Mouse (Mus musculus) heart, adult 2 months (tissue): ENCODE measurements around the gene Nemf.

Source experiments
- CTCF ChIP-seq: fragments of 200-600 bp; IDR thresholded peaks from 2 replicates; pipeline ENCODE4 v1.8.1; 2022; ENCODE audit warnings: antibody characterized with exemption, mild to moderate bottlenecking, moderate library complexity
- POLR2A ChIP-seq: fragments of 200-500 bp; IDR thresholded peaks from 2 replicates; pipeline ENCODE4 v1.6.1; 2011; ENCODE audit warnings: mild to moderate bottlenecking, low read depth, low read length, control low read depth; ENCODE audit not compliant: insufficient read depth

DNA sequence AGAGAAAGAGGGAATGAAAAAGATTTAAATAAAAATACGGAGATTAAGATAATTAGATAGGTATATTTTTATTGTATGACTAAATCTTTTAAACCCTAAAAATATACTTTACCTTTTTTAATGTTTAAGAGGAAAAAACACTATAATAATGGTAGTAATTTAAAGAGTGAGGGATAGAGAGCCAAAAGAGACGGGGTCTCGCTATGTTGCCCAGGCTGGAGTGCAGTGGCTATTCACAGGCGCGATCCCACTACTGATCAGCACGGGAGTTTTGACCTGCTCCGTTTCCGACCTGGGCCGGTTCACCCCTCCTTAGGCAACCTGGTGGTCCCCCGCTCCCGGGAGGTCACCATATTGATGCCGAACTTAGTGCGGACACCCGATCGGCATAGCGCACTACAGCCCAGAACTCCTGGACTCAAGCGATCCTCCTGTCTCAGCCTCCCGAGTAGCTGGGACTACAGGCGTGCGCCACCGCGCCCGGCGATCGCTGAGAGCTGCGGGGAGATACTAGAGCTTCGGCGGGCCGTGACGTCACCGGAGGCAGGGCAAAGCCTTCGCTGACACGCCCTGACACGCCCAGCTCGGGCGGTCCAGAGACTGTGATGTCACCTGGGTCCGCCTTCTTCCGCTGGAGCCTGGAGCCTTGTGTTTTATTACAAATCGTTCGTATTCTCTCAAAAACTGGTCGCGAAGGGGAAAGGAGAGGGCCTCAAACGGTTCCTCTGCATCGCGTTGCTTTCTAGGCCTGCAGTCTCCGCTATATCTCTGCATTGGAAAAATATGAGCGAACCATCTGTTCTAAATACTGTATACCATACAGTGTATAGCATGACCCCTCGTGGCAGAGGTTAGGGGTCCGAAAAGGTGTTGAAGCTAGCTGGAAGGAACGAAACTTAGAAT lies 4.3 kb upstream of the Nemf start:
- TF ChIP-seq CTCF, result peak; percentile 35
- TF ChIP-seq POLR2A, result peak; percentile 95
